Mouse (Mus musculus): ENCODE results near the gene Taf1b. TPM values are rescaled to one million over a fixed set of nuclear protein-coding genes. Genes with fewer than 3 reads are reported as not detected.

The Taf1b gene
- polyA plus RNA-seq, 1 experiment from 2014 or later = 17.0 TPM

Other genes with a start within 250 kb of the Taf1b start
- gene Grhl1, start 73.9 kb downstream of the Taf1b start, polyA plus RNA-seq (2016; fragmentation: Nextera tagmentation; extraction: Ambion mirVana) = 0.45 and 0.72 TPM in 2 replicates
- 9.2 and 10.6 TPM in 2 replicates for gene Klf11, start 152.9 kb downstream of the Taf1b start, polyA plus RNA-seq (2016; fragmentation: Nextera tagmentation; extraction: Ambion mirVana)
- gene Cys1, start 183.5 kb downstream of the Taf1b start, polyA plus RNA-seq (2016; fragmentation: Nextera tagmentation; extraction: Ambion mirVana) = 0.56 and 1.0 TPM in 2 replicates
- gene Rrm2, start 209.9 kb downstream of the Taf1b start, polyA plus RNA-seq (2016; fragmentation: Nextera tagmentation; extraction: Ambion mirVana) = 531 and 552 TPM in 2 replicates